Mouse (Mus musculus) midbrain, embryonic 16.5 days (tissue): ENCODE data around the gene Msx2. TPM values are rescaled to one million over a fixed set of nuclear protein-coding genes. Genes with fewer than 3 reads are reported as not detected.
A peak's percentile ranks its signal among the peaks of the same experiment; 100 is the strongest.

ENCODE experiments used
- ATAC-seq: fragments of 200-750 bp; cut with Nextera tagmentation; 2 replicates; pipeline ENCODE4 v1.8.0; 2017; ENCODE audit warnings: moderate TSS enrichment
- H3K27ac ChIP-seq: fragments of 300-500 bp; sonication (generic); 2 replicates; pipeline ENCODE4 v1.5.1; 2014; ENCODE audit warnings: mild to moderate bottlenecking, low read length, mixed read lengths
- H3K27me3 ChIP-seq: fragments of 300-500 bp; sonication (generic); 2 replicates; pipeline ENCODE4 v1.6.1; 2014; ENCODE audit warnings: low read depth, low read length, mixed read lengths; ENCODE audit not compliant: control insufficient read depth, insufficient read depth
- H3K36me3 ChIP-seq: fragments of 300-500 bp; sonication (generic); 2 replicates; pipeline ENCODE4 v1.6.1; 2014; ENCODE audit warnings: mild to moderate bottlenecking, low read length, moderate library complexity, mixed read lengths; ENCODE audit not compliant: control insufficient read depth, insufficient read depth
- H3K4me1 ChIP-seq: fragments of 300-500 bp; sonication (generic); 2 replicates; pipeline ENCODE4 v1.6.1; 2014; ENCODE audit warnings: mild to moderate bottlenecking, low read length, mixed read lengths; ENCODE audit not compliant: control insufficient read depth, insufficient read depth
- H3K4me2 ChIP-seq: fragments of 300-500 bp; sonication (generic); 2 replicates; pipeline ENCODE4 v1.6.1; 2014; ENCODE audit warnings: mild to moderate bottlenecking, low read length, mixed read lengths
- H3K4me3 ChIP-seq: fragments of 300-500 bp; sonication (generic); 2 replicates; pipeline ENCODE4 v1.5.1; 2014; ENCODE audit warnings: low read depth, mild to moderate bottlenecking, low read length, moderate library complexity, mixed read lengths
- H3K9ac ChIP-seq: fragments of 300-500 bp; sonication (generic); 2 replicates; pipeline ENCODE4 v1.6.1; 2014; ENCODE audit warnings: low read depth, low read length, mixed read lengths
- H3K9me3 ChIP-seq: fragments of 300-500 bp; sonication (generic); replicated peaks from 2 replicates; pipeline ENCODE4 v1.6.1; 2014; ENCODE audit warnings: mild to moderate bottlenecking, low read length, mixed read lengths; ENCODE audit not compliant: control insufficient read depth, poor library complexity, severe bottlenecking
- WGBS: fragments of 180-500 bp; shearing (Covaris S2); extraction: QIAGEN DNeasy Blood & Tissue Kit; methylation state at CpG from one replicate; pipeline ENCODE4 v1.1.7; 2014; 5-methylcytosine and 5-hydroxymethylcytosine counted together
- polyA plus RNA-seq: library from polyadenylated mRNA; unstranded; fragments of >200 nt; fragmentation: Nextera tagmentation; extraction: Ambion mirVana; gene quantifications from 2 replicates; pipeline ENCODE4 v1.2.1, GENCODE M21; 2015

The Msx2 gene
- polyA plus RNA-seq, 1 experiment from 2014 or later = 0.40 TPM

DNA sequence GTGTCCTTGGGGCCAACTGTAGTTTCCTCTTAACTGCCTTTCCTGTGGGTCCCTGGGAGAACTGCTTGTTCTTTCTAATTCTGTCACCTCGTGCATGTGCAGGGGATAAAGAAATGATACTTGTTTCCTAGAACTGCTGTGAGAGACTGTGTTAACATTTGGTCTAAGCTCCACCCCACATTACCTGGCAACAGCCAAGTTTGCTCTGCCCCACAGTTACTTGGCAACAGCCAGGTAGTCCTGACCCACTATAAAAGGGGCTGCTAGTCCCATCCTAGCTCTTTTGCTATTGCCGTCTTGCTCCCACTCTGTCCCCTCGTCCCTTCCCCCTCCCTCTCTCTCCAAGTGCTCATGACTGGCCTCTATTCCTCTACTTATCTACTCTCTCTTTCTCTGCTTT is 28.2 kb upstream of the Msx2 start:
- Histone ChIP-seq H3K4me3 (no peak overlapping the region), H3K36me3 (no peaks in the 10 kb centered on the region), H3K9ac (no peak overlapping the region), H3K4me1 (peaks cover 8% of the 10 kb centered on the region), H3K27ac (no peak overlapping the region), H3K9me3 (no peaks in the 10 kb centered on the region), H3K4me2 (no peak overlapping the region), H3K27me3 (no peaks in the 10 kb centered on the region; the same call in 1 of the 2 replicates)
- 0 out of 2 replicates have a peak, but pooled peaks have one; percentile 54 for ATAC-seq
- WGBS = 9% methylated on average over 3 of the region's 3 CpGs

DNA sequence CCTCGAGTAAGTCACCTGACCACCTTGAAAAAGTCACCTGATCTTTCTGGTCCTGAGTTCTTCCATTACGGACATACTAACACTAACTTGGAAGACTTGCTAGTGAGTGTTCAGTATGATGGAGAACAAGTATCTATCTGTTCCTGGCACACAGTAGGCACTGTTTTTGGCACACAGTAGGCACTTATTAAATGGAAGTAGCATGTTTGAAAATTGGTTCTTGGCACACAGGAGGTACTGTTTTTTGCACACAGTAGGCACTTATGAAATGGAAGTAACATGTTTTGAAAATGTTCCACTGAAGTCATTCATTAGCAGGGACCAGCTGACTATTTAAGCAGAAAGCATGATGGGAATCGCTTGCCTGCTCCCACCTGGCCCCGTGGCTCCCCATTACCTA is 13.6 kb upstream of the Msx2 start:
- ATAC-seq = no peak
- peaks cover 3% of the 10 kb centered on the region; the same call in 1 of the 2 replicates for H3K27me3 ChIP-seq
- H3K9ac ChIP-seq = no peak overlapping the region
- H3K27ac ChIP-seq = no peak overlapping the region
- H3K4me2 ChIP-seq = no peak overlapping the region
- WGBS = 59% methylated on average over 4 of the region's 4 CpGs
- no peak overlapping the region for H3K4me3 ChIP-seq
- H3K36me3 ChIP-seq = no peaks in the 10 kb centered on the region
- H3K4me1 ChIP-seq = no peaks in the 10 kb centered on the region
- H3K9me3 ChIP-seq = no peaks in the 10 kb centered on the region; the same call in 1 of the 2 replicates

DNA sequence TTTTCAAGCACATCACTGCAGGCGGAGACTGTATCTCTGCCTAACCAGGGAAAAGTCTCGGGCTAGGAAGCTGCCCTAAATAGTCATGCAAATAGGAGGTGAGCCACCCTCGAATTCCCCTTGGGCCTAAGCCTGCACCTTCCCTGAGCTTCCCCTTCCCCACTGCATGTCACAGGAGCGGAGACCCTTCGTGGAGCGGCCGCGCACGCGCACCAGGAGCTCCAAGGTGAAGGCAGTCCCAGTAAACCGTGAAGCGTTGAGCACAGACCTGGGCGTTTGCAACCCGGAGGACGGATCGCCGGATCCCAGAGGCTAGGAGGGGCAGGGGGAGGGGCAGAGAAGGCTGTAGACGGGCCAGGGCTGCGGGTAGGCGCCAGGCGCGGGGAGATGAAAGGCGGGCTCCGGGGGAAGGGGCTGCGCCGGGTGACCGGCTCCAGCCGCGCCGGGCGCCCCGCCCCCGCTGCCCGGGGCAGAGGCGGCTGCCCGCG is 2.9 kb upstream of the Msx2 start:
- H3K27ac ChIP-seq = no peak overlapping the region
- no peaks in the 10 kb centered on the region for H3K36me3 ChIP-seq
- under 1% methylated on average over 37 of the region's 37 CpGs for whole genome bisulfite sequencing
- H3K4me3 ChIP-seq = peak overlapping the region; percentile 52
- H3K9me3 ChIP-seq = no peaks in the 10 kb centered on the region
- ATAC-seq = peak; percentile 66
- peak overlapping the region; percentile 80 for H3K4me2 ChIP-seq
- H3K4me1 ChIP-seq = peaks cover 22% of the 10 kb centered on the region; the same call in 1 of the 2 replicates
- peak overlapping the region; percentile 70 for H3K9ac ChIP-seq
- peaks cover 55% of the 10 kb centered on the region for H3K27me3 ChIP-seq

DNA sequence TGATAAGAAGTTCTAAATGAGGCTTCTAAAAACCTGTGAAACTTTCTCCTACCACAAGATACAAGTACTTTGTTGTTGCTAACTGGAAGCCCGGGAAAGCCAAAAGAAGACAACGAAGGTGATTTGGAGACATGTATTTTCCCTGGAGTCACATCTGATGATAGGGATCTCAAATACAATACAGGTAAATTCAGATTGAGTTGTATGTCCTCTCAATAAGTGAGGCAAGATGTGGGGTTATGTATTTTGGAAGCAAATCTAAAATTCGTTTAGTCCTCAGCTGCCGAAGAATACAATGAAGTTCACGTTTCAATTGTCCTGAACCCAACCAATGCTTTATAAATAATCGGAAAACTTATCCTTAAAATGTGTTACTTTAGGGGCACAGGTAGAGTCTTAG is 1.6 kb upstream of the Msx2 start:
- H3K9me3 ChIP-seq = no peaks in the 10 kb centered on the region
- H3K36me3 ChIP-seq = no peaks in the 10 kb centered on the region
- no peak for ATAC-seq
- no peak overlapping the region for H3K9ac ChIP-seq
- no peak overlapping the region for H3K4me3 ChIP-seq
- H3K4me2 ChIP-seq = no peak overlapping the region
- WGBS = 9% methylated on average over 6 of the region's 6 CpGs
- H3K4me1 ChIP-seq = peaks cover 22% of the 10 kb centered on the region; the same call in 1 of the 2 replicates
- no peak overlapping the region for H3K27ac ChIP-seq
- peaks cover 68% of the 10 kb centered on the region for H3K27me3 ChIP-seq

DNA sequence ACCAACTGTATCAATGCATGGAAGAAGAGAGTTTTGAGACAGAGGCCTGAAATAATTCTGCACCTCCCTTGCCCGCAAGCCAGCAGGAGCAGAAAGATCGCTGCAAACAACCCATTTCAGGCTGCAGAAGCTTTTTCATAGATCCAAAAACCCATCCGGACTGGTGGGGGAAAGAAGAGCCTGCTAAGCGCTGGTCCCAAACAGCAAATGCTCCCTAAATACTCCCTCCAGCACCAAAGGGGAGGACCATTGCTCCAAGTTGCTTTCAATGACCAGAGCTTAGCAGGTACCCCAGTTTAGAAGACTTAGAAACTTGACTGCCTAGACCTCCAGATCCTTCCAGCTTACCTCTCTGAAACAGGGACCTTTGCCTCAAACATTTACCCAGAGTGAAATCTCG is 1.1 kb upstream of the Msx2 start:
- H3K27me3 ChIP-seq = peaks cover 69% of the 10 kb centered on the region
- H3K4me1 ChIP-seq = peaks cover 22% of the 10 kb centered on the region; the same call in 1 of the 2 replicates
- no peak for ATAC-seq
- H3K4me2 ChIP-seq = no peak overlapping the region
- H3K9me3 ChIP-seq = no peaks in the 10 kb centered on the region
- no peak overlapping the region for H3K4me3 ChIP-seq
- no peak overlapping the region for H3K27ac ChIP-seq
- no peak overlapping the region for H3K9ac ChIP-seq
- H3K36me3 ChIP-seq = no peaks in the 10 kb centered on the region
- WGBS = 7% methylated on average over 5 of the region's 5 CpGs

DNA sequence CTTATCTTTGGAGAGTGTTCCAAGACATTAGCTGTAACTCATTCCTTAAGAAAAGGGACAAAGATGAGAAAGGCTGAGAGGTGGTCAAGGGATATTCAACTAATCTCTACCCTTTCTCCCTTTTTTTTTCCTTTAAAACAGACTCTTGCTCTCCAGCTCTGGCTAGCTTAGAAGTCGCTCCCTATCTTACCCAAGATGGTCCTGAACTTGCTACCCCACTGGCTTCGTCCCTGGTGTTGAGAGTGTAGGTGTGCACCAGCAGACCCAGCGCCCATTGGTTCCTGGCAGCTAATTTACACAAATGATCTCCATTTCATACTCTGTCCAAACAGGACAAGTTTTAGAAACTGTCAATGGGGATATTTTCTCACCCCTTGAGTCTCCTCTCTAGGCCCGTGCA is 417 bp upstream of the Msx2 start:
- H3K4me1 ChIP-seq = peaks cover 22% of the 10 kb centered on the region; the same call in 1 of the 2 replicates
- H3K36me3 ChIP-seq = no peaks in the 10 kb centered on the region
- no peak overlapping the region for H3K4me3 ChIP-seq
- H3K4me2 ChIP-seq = no peak overlapping the region
- H3K27ac ChIP-seq = no peak overlapping the region
- no peak overlapping the region for H3K9ac ChIP-seq
- peaks cover 73% of the 10 kb centered on the region for H3K27me3 ChIP-seq
- WGBS = 9% methylated on average over 4 of the region's 4 CpGs
- ATAC-seq = no peak
- H3K9me3 ChIP-seq = no peaks in the 10 kb centered on the region

DNA sequence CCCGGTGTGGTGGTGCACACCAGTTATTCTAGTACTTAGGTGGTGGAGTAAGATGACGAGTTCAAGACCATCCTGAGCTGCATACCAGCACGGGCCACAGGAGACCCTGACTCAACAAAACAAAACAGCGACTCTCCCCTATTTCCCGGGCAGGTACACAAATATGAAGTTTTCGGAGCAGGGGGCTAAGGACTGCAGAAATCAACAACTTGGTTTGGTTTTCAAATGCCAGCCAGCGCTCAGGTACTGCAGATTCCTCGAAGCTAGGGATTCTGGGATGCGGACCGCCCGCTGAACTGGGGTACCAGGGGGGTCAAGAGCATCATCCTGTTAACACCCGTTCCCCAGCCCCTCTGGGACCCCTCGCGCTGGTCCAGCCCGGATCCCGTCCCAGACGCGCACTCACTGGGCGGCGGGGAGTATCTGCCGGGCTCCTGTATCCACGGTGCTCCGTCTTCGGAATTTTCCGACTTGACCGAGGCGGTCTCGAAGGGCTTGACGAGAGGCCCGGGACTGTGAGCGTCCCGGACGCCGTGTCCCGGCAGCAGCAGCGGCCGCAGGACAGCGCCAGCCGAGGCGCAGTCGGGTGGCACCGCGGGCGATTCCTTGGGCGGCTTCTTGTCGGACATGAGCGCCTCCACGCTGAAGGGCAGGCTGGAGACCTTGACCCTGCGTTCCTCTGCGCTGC is 804 bp downstream of the Msx2 start:
- Histone ChIP-seq H3K27ac (no peak overlapping the region), H3K27me3 (peaks cover 72% of the 10 kb centered on the region), H3K9ac (peak overlapping the region; percentile 40), H3K4me3 (peak overlapping the region; percentile 31), H3K4me1 (peaks cover 22% of the 10 kb centered on the region; the same call in 1 of the 2 replicates), H3K36me3 (no peaks in the 10 kb centered on the region), H3K9me3 (no peaks in the 10 kb centered on the region), H3K4me2 (peak overlapping the region; percentile 54)
- ATAC-seq = 0 out of 2 replicates have a peak, but pooled peaks have one; percentile 11
- under 1% methylated on average over 50 of the region's 50 CpGs for WGBS

DNA sequence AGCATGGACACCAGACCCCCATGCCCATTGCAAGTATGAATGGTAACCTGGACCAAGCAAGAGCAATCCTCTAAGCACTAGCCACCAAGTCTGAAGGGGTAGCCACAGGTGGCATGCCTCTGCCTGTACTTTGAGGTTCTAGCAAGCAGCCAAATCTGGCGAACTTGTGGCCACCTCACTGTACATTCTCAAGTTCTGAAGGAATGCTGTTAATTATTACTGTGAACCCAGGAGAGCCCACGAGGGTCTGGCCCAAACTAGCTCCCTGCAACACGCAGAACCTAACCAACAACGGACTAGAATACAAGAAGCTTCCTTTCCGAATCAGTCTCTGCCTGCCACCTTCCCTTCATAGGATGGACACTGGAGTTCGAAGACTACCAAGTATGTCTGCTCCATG is 1.5 kb downstream of the Msx2 start:
- ATAC-seq = no peak
- Histone ChIP-seq H3K4me2 (no peak overlapping the region), H3K27ac (no peak overlapping the region), H3K4me1 (peaks cover 22% of the 10 kb centered on the region; the same call in 1 of the 2 replicates), H3K9ac (no peak overlapping the region), H3K36me3 (no peaks in the 10 kb centered on the region), H3K9me3 (no peaks in the 10 kb centered on the region), H3K4me3 (no peak overlapping the region), H3K27me3 (peaks cover 71% of the 10 kb centered on the region)
- WGBS = 6% methylated on average over 6 of the region's 6 CpGs

DNA sequence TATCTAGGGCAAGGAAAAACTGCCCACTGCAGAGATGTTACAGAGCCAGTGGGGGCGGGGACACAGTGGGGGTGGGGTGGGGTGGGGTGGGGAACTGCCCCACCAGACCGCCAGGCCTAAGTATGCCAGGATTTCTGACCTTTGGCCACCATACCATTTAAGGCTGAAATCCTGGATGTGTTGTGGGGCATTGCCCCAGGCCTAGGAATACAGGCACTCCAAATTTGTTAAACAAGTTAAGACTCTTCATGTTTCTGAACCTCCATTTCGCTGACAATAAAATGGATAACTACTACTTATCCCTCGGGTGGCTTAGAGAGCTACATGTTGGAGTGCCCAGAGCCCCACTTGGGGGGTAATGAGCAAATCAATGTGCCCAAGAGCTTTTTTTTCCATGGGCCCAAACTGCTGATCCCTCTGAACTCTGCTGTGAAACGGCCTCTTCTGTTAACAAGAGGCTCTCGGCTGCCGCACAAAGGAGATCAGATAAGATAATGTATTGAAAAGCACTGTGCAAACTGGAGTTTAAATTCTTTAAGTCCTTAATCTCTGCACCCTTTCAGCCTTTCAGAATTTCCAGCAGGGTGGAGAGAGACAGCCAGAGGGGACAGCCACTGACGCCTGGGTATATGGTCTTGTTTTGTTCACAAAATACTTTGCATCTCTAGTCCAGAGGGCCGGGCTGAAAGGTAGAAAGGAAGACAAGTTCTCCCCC is 2.3 kb downstream of the Msx2 start:
- no peak overlapping the region for H3K4me3 ChIP-seq
- 7% methylated on average over 9 of the region's 9 CpGs for WGBS
- no peak for ATAC-seq
- H3K4me1 ChIP-seq = peaks cover 15% of the 10 kb centered on the region; the same call in 1 of the 2 replicates
- H3K27me3 ChIP-seq = peaks cover 68% of the 10 kb centered on the region
- H3K27ac ChIP-seq = no peak overlapping the region
- no peaks in the 10 kb centered on the region for H3K36me3 ChIP-seq
- no peak overlapping the region for H3K9ac ChIP-seq
- H3K9me3 ChIP-seq = no peaks in the 10 kb centered on the region
- H3K4me2 ChIP-seq = no peak overlapping the region
